Mouse (Mus musculus) intestine, postnatal 0 days (tissue): ENCODE results near the gene Aire. TPM values are rescaled to one million over a fixed set of nuclear protein-coding genes. Genes with fewer than 3 reads are reported as not detected.

Experiments
- ATAC-seq: fragments of 200-750 bp; cut with Nextera tagmentation; 2 replicates; pipeline ENCODE4 v1.8.0; 2017; ENCODE audit warnings: mild to moderate bottlenecking, moderate TSS enrichment, moderate library complexity
- H3K27ac ChIP-seq: fragments of 300-500 bp; sonication (generic); 2 replicates; pipeline ENCODE4 v1.5.1; 2014; ENCODE audit warnings: mild to moderate bottlenecking, low read depth, low read length, moderate library complexity
- H3K27me3 ChIP-seq: fragments of 300-500 bp; sonication (generic); replicated peaks from 2 replicates; pipeline ENCODE4 v1.6.1; 2014; ENCODE audit warnings: low read length, mixed read lengths; ENCODE audit not compliant: control insufficient read depth, insufficient read depth
- H3K36me3 ChIP-seq: fragments of 300-500 bp; sonication (generic); 2 replicates; pipeline ENCODE4 v1.6.1; 2014; ENCODE audit warnings: mild to moderate bottlenecking, moderate library complexity; ENCODE audit not compliant: control insufficient read depth, insufficient read depth
- H3K4me1 ChIP-seq: fragments of 300-500 bp; sonication (generic); replicated peaks from 2 replicates; pipeline ENCODE4 v1.6.1; 2014; ENCODE audit warnings: antibody characterized with exemption, low read length, mixed read lengths; ENCODE audit not compliant: control insufficient read depth, insufficient read depth
- H3K4me2 ChIP-seq: fragments of 300-500 bp; sonication (generic); replicated peaks from 2 replicates; pipeline ENCODE4 v1.6.1; 2014; ENCODE audit warnings: low read depth, mild to moderate bottlenecking, moderate library complexity
- H3K4me3 ChIP-seq: fragments of 300-500 bp; sonication (generic); 2 replicates; pipeline ENCODE4 v1.5.1; 2014; ENCODE audit warnings: low read depth, low read length
- H3K9ac ChIP-seq: fragments of 300-500 bp; sonication (generic); 2 replicates; pipeline ENCODE4 v1.6.1; 2014; ENCODE audit warnings: mild to moderate bottlenecking, low read depth, low read length
- H3K9me3 ChIP-seq: fragments of 300-500 bp; sonication (generic); 2 replicates; pipeline ENCODE4 v1.6.1; 2016; ENCODE audit warnings: mixed run types; ENCODE audit not compliant: control insufficient read depth
- CTCF ChIP-seq: sonication (generic); IDR thresholded peaks from 2 replicates; pipeline ENCODE4 v1.5.1; 2016; ENCODE audit warnings: low read depth, mild to moderate bottlenecking, control low read depth, antibody characterized with exemption, moderate library complexity
- WGBS: fragments of 180-500 bp; shearing (Covaris S2); extraction: QIAGEN DNeasy Blood & Tissue Kit; methylation state at CpG from one replicate; pipeline ENCODE4 v1.1.7; 2014; 5-methylcytosine and 5-hydroxymethylcytosine counted together
- polyA plus RNA-seq: library from polyadenylated mRNA; unstranded; fragments of >200 nt; fragmentation: Nextera tagmentation; extraction: Ambion mirVana; gene quantifications from 2 replicates; pipeline ENCODE4 v1.2.1, GENCODE M21; 2015

Aire gene
- 0.04 TPM in 1 of 2 replicates, not detected in the other for polyA plus RNA-seq

- H3K4me3 ChIP-seq, result peak within 1 kb of the TSS; percentile 26
- no peaks in the 10 kb centered on the region for H3K9me3 ChIP-seq
- peak; percentile 85 for ATAC-seq
- H3K27ac ChIP-seq, result no peak within 1 kb of the TSS
- H3K4me2 ChIP-seq, result peak within 1 kb of the TSS; percentile 60
- peak; percentile 94 for TF ChIP-seq CTCF
- H3K27me3 ChIP-seq, result 0 out of 2 replicates have a peak, but pooled peaks cover 3% of the 10 kb centered on the region
- H3K9ac ChIP-seq, result 0 out of 2 replicates have a peak within 1 kb of the TSS, but pooled peaks have one; percentile 22
- H3K36me3 ChIP-seq, result no peaks in the 10 kb centered on the region
- H3K4me1 ChIP-seq, result peaks cover 6% of the 10 kb centered on the region; the same call in 1 of the 2 replicates
- 2% methylated on average over 27 of the region's 27 CpGs for WGBS
These were observed at the start of gene Aire for GRCm38 (mm10) chr10:78043406-78043836. TSS of gene Aire (minus strand) at chr10:78043610.

GRCm38 (mm10) chr10:78092725-78093029, 49.3 kb upstream of the Aire start:
- no peak overlapping the region for H3K27ac ChIP-seq
- ATAC-seq, result no peak
- H3K36me3 ChIP-seq, result no peaks in the 10 kb centered on the region
- no peak overlapping the region for H3K4me3 ChIP-seq
- no peaks in the 10 kb centered on the region for H3K27me3 ChIP-seq
- H3K4me2 ChIP-seq, result no peak overlapping the region
- H3K4me1 ChIP-seq, result no peaks in the 10 kb centered on the region
- no peak overlapping the region for H3K9ac ChIP-seq
- no peaks in the 10 kb centered on the region for H3K9me3 ChIP-seq
- TF ChIP-seq CTCF, result no peak
- 86% methylated on average over 13 of the region's 13 CpGs for WGBS

- no peaks in the 10 kb centered on the region for H3K9me3 ChIP-seq
- no peak for ATAC-seq
- H3K36me3 ChIP-seq, result no peaks in the 10 kb centered on the region
- TF ChIP-seq CTCF, result no peak
- no peak overlapping the region for H3K4me3 ChIP-seq
- no peak overlapping the region for H3K27ac ChIP-seq
- H3K9ac ChIP-seq, result no peak overlapping the region
- no peaks in the 10 kb centered on the region for H3K4me1 ChIP-seq
- H3K4me2 ChIP-seq, result no peak overlapping the region
- H3K27me3 ChIP-seq, result no peaks in the 10 kb centered on the region
- 89% methylated on average over 23 of the region's 23 CpGs for WGBS
These were observed 48.7 kb upstream of the Aire start for GRCm38 (mm10) chr10:78091865-78092724.

- Histone ChIP-seq H3K27me3 (no peaks in the 10 kb centered on the region), H3K9ac (no peak overlapping the region), H3K4me1 (no peaks in the 10 kb centered on the region), H3K4me3 (no peak overlapping the region), H3K4me2 (no peak overlapping the region), H3K36me3 (no peaks in the 10 kb centered on the region), H3K9me3 (no peaks in the 10 kb centered on the region), H3K27ac (no peak overlapping the region)
- TF ChIP-seq CTCF, result no peak
- 66% methylated on average over 4 of the region's 4 CpGs for WGBS
- peak; percentile 58 for ATAC-seq
These were observed 47.5 kb upstream of the Aire start for GRCm38 (mm10) chr10:78090706-78091491.

- H3K9ac ChIP-seq, result no peak overlapping the region
- H3K4me3 ChIP-seq, result no peak overlapping the region
- ATAC-seq, result peak; percentile 79
- no peaks in the 10 kb centered on the region for H3K36me3 ChIP-seq
- 31% methylated on average over 6 of the region's 6 CpGs for WGBS
- H3K4me2 ChIP-seq, result no peak overlapping the region
- no peak for TF ChIP-seq CTCF
- no peaks in the 10 kb centered on the region for H3K9me3 ChIP-seq
- no peaks in the 10 kb centered on the region for H3K27me3 ChIP-seq
- no peaks in the 10 kb centered on the region for H3K4me1 ChIP-seq
- no peak overlapping the region for H3K27ac ChIP-seq
These were observed 46.8 kb upstream of the Aire start for GRCm38 (mm10) chr10:78090246-78090645.

GRCm38 (mm10) chr10:78087101-78087511, 43.7 kb upstream of the Aire start:
- 88% methylated on average over 6 of the region's 6 CpGs for WGBS
- H3K27ac ChIP-seq, result no peak overlapping the region
- ATAC-seq, result no peak

More at GRCm38 (mm10) chr10:78087101-78087511, 43.7 kb upstream of the Aire start:
- Histone ChIP-seq H3K4me1 (no peaks in the 10 kb centered on the region), H3K27me3 (no peaks in the 10 kb centered on the region), H3K4me3 (no peak overlapping the region), H3K4me2 (no peak overlapping the region), H3K9me3 (no peaks in the 10 kb centered on the region), H3K36me3 (no peaks in the 10 kb centered on the region), H3K9ac (no peak overlapping the region)
- no peak for TF ChIP-seq CTCF
